Mouse (Mus musculus) left cerebral cortex, postnatal 25 days (tissue): ENCODE measurements at regions not wholly inside any gene's neighbourhood (a gene's known extent, or its start where the extent isn't known, plus 50 kb on each side); places are given as distances from the start of the nearest gene placed in this dataset.
A peak's percentile ranks its signal among the peaks of the same experiment; 100 is the strongest.

Source experiments
- DNase-seq, 2 experiments: peaks; one replicate each; pipeline ENCODE4 v3.0.0; 2022; ENCODE audit warnings: low spot score in 2 of 2, mixed read lengths in 1 of 2
- intact Hi-C: fragments of 180-260 bp; cut with DNase I; formaldehyde crosslinking; loops from one replicate; pipeline ENCODE4 v1.15.1; 2025

DNA sequence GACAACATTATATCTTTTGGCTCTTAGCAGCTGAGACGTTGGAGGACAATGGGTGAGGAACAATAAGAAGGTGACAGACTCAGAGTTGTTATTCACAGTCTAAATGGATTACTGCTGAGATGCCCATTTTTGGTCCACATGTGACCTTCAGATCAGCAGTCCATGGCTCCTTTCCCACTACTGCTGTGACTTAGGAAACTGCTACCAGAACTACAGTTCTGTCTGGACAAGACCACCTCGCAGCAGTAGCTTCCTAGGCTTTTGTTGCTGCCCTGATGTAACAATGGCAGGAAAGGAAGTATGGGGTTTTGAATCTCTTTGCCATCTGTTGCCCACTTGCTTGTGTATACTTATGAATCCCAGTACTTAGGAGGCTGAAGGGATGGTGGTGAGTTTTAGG, 135.6 kb upstream of the Pls3 start:
- intact Hi-C loops = no loop called here
- no peak for DNase-seq

DNA sequence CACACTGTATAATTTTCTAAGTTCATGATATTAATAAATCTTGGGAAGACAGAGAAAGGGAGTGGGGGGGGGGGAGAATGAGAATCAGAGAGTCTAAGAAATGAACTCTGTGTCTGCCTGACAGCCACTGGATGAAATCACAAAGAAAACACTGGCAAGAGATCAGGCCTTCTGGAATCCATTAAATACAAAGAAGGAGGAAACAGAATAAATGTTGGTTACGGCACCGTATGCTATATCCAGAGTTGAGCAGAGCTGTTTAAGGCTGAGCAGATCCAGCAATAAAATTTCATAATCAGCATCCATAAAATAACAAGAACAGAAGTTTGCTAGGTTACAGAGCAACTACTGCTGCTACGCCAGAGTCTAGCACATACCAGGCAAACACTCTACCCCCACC, 103.6 kb upstream of the Pls3 start:
- peak in 1 of 2 experiments; percentile 4 for DNase-seq
- intact Hi-C loops = no loop called here

- intact Hi-C loops = no loop called here
- no peak for DNase-seq
These were observed 99.7 kb upstream of the Pls3 start for GRCm38 (mm10) chrX:75974671-75975070.

- no peak for DNase-seq
- intact Hi-C loops = no loop called here
These were observed 74.7 kb upstream of the Pls3 start for GRCm38 (mm10) chrX:75949694-75950093.

- intact Hi-C loops = no loop called here
- DNase-seq = peak in 1 of 2 experiments; percentile 73
These were observed 53.9 kb upstream of the Pls3 start for GRCm38 (mm10) chrX:75928903-75929302.
